Mouse (Mus musculus) frontal cortex, postnatal 10 days (tissue): ENCODE results near the gene Gm20388.
"Not testable (repeated sequence)": the region's sequence is repeated elsewhere in the genome, so short reads cannot be mapped to it uniquely, and the experiment has no call there.

Source experiments
- DNase-seq, 2 experiments: peaks; one replicate each; pipeline ENCODE4 v3.0.0; 2022; ENCODE audit warnings: low spot score in 2 of 2, mixed read lengths in 1 of 2

Gene Gm20388

DNA sequence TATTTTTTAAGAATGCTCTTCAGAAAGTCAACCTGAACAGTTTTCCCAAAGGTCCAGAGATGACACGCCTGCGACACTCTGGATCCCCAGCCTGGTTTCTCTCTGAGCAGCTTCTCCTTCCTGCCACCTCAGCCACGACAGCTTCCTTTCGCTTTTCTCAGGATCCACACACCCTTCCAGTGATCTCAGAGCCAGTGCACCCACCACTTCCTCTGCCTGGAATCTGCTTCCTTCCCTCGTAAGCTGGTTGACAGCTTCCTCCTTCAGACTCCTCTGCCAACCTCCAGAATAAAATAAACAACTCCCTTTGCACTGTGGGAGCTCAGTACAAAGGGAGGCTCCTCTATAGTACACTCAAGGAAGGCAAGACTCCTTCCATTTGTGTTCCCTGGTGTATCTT lies 852.6 kb downstream of the Gm20388 start:
- no peak for DNase-seq

DNA sequence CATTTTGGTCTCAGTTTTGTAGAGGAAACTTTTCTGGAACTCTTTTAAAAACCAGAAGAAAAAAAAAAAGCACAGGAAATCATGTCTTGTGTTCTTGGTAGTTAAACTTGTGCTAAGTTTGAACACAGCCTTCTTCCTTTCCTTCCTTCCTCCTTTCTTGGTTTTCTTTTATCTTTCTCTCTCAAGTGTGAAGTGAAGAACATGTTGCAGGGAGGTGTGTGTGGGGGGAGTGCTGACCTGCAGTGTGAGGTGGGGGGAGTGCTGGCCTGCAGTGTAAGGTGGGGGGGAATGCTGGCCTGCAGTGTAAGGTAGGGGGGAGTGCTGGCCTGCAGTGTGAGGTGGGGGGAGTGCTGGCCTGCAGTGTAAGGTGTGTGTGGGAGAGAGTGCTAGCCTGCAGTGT lies 854.0 kb downstream of the Gm20388 start:
- no peak for DNase-seq

- no peak for DNase-seq
These were observed 856.0 kb downstream of the Gm20388 start for GRCm38 (mm10) chr8:120766622-120767021.

GRCm38 (mm10) chr8:120768454-120769218 lies 858.0 kb downstream of the Gm20388 start:
- no peak for DNase-seq

DNA sequence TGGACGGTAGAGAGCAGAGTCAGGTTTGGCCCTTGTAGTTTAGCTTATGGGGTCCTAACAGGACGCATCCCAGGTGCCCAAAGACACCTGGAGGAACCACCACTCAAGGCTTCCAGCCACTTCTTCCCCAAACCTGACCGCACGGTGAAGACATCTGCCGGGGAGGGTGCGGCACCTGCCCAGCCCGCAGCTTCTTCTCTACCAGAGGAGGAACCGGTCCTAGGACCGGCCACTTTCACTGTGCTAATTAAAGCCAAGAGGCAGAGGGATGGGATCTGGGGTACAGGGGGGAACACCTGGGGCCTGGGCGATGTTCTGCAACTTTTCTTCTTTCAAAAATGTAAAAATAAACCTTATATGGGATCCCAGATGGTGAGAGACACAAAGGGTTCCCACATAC lies 866.5 kb downstream of the Gm20388 start:
- DNase-seq, result no peak

DNA sequence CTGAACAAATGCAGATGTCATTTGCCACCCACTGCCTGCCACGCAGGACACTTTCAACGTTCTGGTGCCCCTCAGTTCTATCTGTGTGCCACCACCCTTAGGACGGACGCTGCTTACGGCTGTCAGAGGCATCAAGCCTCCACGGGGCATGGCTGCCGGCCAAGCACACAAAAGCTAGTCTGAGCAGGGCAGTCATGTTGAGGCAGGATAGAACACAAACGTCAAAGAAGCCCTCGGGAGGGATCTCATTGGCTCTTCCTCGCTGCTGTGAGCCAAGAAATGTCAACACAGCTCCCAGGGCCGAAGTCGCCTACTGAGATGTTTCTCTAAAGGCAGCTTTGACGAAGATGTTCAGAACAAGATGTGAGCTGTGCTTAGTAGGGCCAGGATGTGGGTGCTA lies 867.1 kb downstream of the Gm20388 start:
- no peak for DNase-seq

DNA sequence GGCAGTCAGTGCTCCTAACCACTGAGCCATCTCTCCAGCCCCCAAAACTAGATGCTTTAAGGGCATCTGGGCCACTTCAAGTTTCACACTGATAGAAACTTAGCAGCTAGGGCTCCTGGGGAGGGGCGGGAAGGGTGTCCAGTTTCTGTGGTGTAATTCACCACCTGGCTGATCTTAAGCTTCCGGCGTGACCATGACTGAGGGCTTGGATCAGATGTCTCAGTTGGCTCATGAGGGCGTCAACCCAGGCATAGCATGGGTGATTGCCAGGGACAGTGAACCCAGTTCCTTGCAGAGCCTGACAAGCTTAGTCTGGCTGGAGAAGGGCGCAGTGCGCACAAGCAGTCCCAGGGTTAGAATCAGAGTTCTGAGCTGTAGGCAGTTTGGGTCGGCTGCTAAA lies 868.5 kb downstream of the Gm20388 start:
- no peak for DNase-seq

- DNase-seq, result no peak
These were observed 873.1 kb downstream of the Gm20388 start for GRCm38 (mm10) chr8:120783781-120784180.

DNA sequence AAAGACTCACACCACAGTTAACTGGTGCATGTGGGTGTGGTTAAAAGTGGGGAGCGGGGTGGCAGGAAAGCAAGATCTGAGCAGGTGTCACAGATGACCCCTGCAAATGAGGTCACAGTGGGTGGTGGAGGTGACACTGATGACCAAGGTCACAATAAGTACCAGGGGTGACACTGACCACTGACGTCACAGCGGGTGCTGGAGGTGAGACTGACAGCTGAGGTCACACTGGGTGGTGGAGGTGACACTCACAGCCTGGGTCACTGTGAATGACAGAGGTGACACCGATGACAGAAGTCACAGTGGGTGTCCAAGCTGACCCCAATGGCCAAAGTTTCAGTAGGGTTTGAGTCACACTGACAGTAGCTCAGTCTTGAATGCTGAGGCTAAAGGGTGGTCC lies 876.1 kb downstream of the Gm20388 start:
- DNase-seq, result no peak

GRCm38 (mm10) chr8:120787631-120788030 lies 877.0 kb downstream of the Gm20388 start:
- DNase-seq, result no peak

DNA sequence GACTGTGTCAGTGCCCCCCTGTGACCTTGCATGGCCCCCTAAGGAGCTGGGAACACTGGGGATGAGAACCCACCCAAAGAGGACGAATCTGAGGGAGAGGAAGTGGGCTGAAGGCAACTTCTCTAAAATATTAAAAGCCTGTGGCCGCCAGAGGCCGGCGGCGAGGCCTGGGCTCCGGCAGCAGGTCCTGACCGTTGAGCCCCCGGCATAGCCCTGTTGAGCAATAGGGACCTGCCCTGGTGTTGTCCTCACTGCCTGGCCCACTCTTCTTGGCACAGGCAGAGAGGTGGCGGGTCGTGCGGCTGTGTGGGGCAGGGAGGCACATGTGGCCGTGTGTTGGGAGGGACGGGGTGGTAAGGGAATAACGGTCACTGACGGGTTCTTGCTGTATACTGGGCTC lies 882.1 kb downstream of the Gm20388 start:
- no peak for DNase-seq

DNA sequence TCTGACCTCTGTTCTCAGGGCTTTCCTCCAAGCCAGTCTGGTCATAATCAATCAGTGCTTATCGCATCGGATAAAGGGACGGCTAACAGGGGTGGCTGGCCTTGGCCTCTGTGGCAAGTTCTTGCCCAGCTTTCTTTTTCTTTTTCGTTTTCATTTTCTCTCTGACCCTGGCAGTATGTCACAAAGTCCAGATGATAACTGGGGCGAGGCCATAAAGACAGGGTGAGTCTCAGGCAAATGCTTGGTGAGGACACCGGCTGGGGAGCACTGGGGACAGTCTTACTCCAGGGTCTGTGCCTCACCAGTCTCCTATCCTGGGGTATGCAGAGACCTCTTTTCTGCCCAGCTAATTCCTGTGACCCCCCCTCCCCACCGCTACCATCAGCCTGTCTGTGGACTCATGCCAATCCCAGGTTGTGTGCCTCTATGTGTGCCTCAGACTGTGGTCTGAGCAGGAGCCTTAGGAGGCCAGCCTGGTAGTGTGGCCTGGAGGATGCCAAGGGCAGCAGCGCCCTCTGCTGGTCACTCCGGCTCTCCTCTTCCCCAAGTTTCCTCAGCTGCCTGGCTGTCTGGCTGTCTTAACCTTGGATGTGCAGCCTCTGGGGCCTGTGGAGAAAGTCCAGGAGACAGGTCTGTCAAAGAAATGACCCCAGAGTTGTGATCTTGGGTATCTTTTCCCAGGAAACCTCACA lies 885.4 kb downstream of the Gm20388 start:
- DNase-seq, result peak; percentile 34 to 73

GRCm38 (mm10) chr8:120797019-120797727 lies 886.5 kb downstream of the Gm20388 start:
- no peak for DNase-seq

DNA sequence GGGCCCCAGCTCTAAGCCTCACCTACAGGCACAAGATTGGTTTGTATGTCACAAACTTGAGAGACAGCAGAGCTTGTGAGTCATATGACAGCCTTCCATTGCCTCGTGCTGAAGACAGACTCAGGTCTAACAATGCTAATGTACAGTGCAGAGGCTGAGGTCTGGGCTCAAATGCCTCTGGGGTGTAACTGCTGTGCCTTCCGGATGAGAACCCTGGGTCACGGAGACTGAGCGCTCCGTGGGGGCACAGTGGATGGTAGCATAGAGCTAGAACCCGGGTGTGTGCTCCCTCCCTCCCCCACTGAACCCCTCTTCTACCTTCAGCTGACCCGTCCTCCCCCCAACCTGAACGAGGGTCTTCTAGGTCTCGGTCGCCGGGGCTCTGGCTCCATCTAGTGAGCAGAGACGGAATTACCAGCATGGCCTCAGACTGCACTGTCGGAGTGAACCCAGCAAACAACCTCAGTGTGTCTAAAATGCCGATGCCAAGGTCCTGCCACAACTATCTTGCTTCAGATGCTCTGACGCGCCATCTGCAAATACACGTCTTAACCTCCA lies 889.7 kb downstream of the Gm20388 start:
- DNase-seq, result peak in 1 of 2 experiments; percentile 53

- not testable (repeated sequence) for DNase-seq
These were observed 893.2 kb downstream of the Gm20388 start for GRCm38 (mm10) chr8:120803661-120804375.

- no peak for DNase-seq
These were observed 894.1 kb downstream of the Gm20388 start for GRCm38 (mm10) chr8:120804741-120805140.

- DNase-seq, result no peak
These were observed 896.2 kb downstream of the Gm20388 start for GRCm38 (mm10) chr8:120806780-120807264.

- no peak for DNase-seq
These were observed 897.1 kb downstream of the Gm20388 start for GRCm38 (mm10) chr8:120807719-120808118.

DNA sequence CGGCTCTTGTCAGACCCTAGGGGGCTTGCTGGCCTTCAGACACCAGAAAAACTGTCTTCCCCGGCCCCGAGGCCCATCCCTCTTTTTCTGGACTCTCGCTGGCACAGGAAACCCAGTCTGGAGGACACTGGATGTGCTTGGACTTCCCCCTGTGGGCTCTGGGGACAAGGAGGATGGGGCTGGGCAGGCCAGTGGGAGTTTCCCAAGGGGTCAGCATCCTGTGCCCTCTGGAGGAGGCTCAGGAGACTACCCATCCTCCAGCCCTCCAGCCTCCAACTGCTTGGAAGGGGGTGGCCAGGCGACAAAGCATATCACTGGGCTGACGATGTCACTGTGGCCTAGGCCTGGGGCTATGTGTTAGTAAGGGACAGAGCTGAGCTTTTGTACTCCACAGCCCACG lies 898.4 kb downstream of the Gm20388 start:
- no peak for DNase-seq

DNA sequence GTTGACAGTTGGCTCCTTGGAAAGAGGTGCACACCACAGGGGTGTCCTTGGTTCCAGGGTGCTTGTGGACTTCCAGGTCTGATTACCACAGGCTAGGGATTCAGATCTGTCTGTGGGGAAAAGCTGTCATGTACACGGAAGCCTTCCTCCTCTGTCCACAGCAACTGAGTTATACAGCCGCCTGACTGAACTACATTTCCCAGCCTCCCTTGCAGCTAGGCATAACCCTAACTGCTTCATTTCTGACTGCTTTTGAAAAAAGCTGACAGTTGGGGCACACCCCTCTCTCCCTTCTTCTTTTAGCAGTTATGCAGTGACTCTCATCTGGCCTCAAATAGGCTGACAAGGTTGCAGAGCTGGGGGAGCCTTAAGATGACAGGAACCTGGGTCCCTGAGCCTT lies 901.3 kb downstream of the Gm20388 start:
- no peak for DNase-seq

- DNase-seq, result no peak
These were observed 902.4 kb downstream of the Gm20388 start for GRCm38 (mm10) chr8:120813028-120813427.

DNA sequence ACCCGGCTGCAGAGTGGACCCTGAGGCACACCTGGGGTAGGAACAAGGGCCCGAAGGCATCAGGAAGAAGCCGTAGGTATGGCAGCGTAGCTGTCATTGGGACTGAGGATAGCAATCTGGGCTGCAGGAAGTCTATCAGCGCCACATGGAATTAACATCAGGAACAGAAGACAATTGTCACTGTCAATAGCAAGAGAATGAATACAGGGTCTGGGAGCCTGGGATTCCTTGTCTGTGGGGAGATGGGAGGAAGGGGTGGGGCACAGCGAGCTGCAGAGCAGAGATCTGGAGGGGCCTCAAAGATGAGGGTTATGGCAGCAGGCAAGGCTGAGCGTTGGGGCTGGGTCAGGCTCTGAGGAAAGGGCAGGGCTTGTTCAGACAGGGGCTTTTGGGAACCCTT lies 903.2 kb downstream of the Gm20388 start:
- no peak for DNase-seq
